Mouse (Mus musculus) MEL (cell line): ENCODE results near the gene Galnt17. TPM values are rescaled to one million over a fixed set of nuclear protein-coding genes. Genes with fewer than 3 reads are reported as not detected.

Experiments used
- DNase-seq: peaks from one replicate; pipeline ENCODE4 v3.0.0; 2011; ENCODE audit warnings: low read depth, low spot score
- H3K27ac ChIP-seq: 2 replicates; pipeline ENCODE4 v1.5.1; 2012; ENCODE audit warnings: low read depth, mild to moderate bottlenecking, control low read depth, low read length, moderate library complexity; ENCODE audit not compliant: control insufficient read depth
- H3K27me3 ChIP-seq, 2 experiments: fragments of 150-350 bp in 1 of 2; sonication (generic) in 1 of 2; 2 replicates each; pipeline ENCODE4 v1.6.1; 2012; ENCODE audit warnings: low read length in 2 of 2, mild to moderate bottlenecking in 2 of 2, improper control_type of control experiment in 1 of 2, moderate library complexity in 1 of 2; ENCODE audit not compliant: insufficient read depth in 2 of 2, control insufficient read depth in 1 of 2
- H3K36me3 ChIP-seq, 2 experiments: 2 replicates each; pipeline ENCODE4 v1.6.1; 2012 to 2014; ENCODE audit warnings: low read length in 2 of 2, improper control_type of control experiment in 1 of 2, inconsistent platforms in 1 of 2, mild to moderate bottlenecking in 1 of 2; ENCODE audit not compliant: insufficient read depth in 2 of 2, control insufficient read depth in 1 of 2
- H3K4me1 ChIP-seq, 2 experiments: fragments of 150-350 bp in 1 of 2; sonication (generic) in 1 of 2; 2 replicates each; pipeline ENCODE4 v1.6.1; 2012; ENCODE audit warnings: low read length in 2 of 2, improper control_type of control experiment in 1 of 2, mild to moderate bottlenecking in 1 of 2; ENCODE audit not compliant: insufficient read depth in 2 of 2, control insufficient read depth in 1 of 2
- H3K4me3 ChIP-seq, 2 experiments: fragments of 150-350 bp in 1 of 2; sonication (generic) in 1 of 2; 2 replicates each; pipeline ENCODE4 v1.5.1; 2012; ENCODE audit warnings: low read depth in 2 of 2, low read length in 2 of 2, mild to moderate bottlenecking in 2 of 2, moderate library complexity in 2 of 2, control low read depth in 1 of 2, improper control_type of control experiment in 1 of 2; ENCODE audit not compliant: control insufficient read depth in 1 of 2, insufficient read depth in 1 of 2
- H3K79me2 ChIP-seq: 2 replicates; pipeline ENCODE4 v1.6.1; 2012; ENCODE audit warnings: mild to moderate bottlenecking, low read length, moderate library complexity; ENCODE audit not compliant: control insufficient read depth, poor library complexity, insufficient read depth
- H3K9ac ChIP-seq: 2 replicates; pipeline ENCODE4 v1.6.1; 2012; ENCODE audit warnings: low read depth, mild to moderate bottlenecking, control low read depth, low read length, moderate library complexity; ENCODE audit not compliant: control insufficient read depth, poor library complexity, severe bottlenecking
- H3K9me3 ChIP-seq: fragments of 150-350 bp; sonication (generic); replicated peaks from 2 replicates; pipeline ENCODE4 v1.6.1; 2012; ENCODE audit warnings: mild to moderate bottlenecking, low read length, improper control_type of control experiment, moderate library complexity; ENCODE audit not compliant: insufficient read depth
- BHLHE40 ChIP-seq: IDR thresholded peaks from 2 replicates; pipeline ENCODE4 v1.6.1; 2012; ENCODE audit warnings: low read depth, mild to moderate bottlenecking, inconsistent platforms, low read length, improper control_type of control experiment, borderline replicate concordance
- CHD2 ChIP-seq: IDR thresholded peaks from 2 replicates; pipeline ENCODE4 v1.6.1; 2011; ENCODE audit warnings: low read length, improper control_type of control experiment
- ELF1 ChIP-seq: IDR thresholded peaks from 2 replicates; pipeline ENCODE4 v1.6.1; 2014; ENCODE audit warnings: low read depth, mild to moderate bottlenecking, inconsistent platforms, low read length, improper control_type of control experiment, moderate library complexity
- EP300 ChIP-seq, 2 experiments: IDR thresholded peaks; 2 replicates each; pipeline ENCODE4 v1.6.1; 2011; ENCODE audit warnings: improper control_type of control experiment in 2 of 2, low read length in 2 of 2, low read depth in 1 of 2, mild to moderate bottlenecking in 1 of 2
- ETS1 ChIP-seq: IDR thresholded peaks from 2 replicates; pipeline ENCODE4 v1.6.1; 2012; ENCODE audit warnings: low read depth, mild to moderate bottlenecking, inconsistent platforms, low read length, improper control_type of control experiment, moderate library complexity
- GABPA ChIP-seq: IDR thresholded peaks from 2 replicates; pipeline ENCODE4 v1.6.1; 2012; ENCODE audit warnings: low read depth, mild to moderate bottlenecking, inconsistent platforms, low read length, improper control_type of control experiment, moderate library complexity
- GATA1 ChIP-seq: IDR thresholded peaks from 2 replicates; pipeline ENCODE4 v1.6.1; 2011; ENCODE audit warnings: low read depth, low read length, improper control_type of control experiment
- KAT2A ChIP-seq: conservative IDR thresholded peaks from 2 replicates; pipeline ENCODE4 v1.6.1; 2012; ENCODE audit warnings: low read depth, low read length, improper control_type of control experiment, inconsistent platforms
- MAFK ChIP-seq: IDR thresholded peaks from 2 replicates; pipeline ENCODE4 v1.6.1; 2011; ENCODE audit warnings: low read depth, mild to moderate bottlenecking, low read length, improper control_type of control experiment, borderline replicate concordance
- MAX ChIP-seq: IDR thresholded peaks from 2 replicates; pipeline ENCODE4 v1.6.1; 2011; ENCODE audit warnings: low read length, improper control_type of control experiment
- MXI1 ChIP-seq: IDR thresholded peaks from 2 replicates; pipeline ENCODE4 v1.6.1; 2011; ENCODE audit warnings: mild to moderate bottlenecking, low read depth, low read length, improper control_type of control experiment
- POLR2A ChIP-seq, 2 experiments: IDR thresholded peaks; 2 replicates each; pipeline ENCODE4 v1.6.1; 2011 to 2012; ENCODE audit warnings: low read length in 2 of 2, mild to moderate bottlenecking in 2 of 2, control low read depth in 1 of 2, improper control_type of control experiment in 1 of 2, low read depth in 1 of 2, moderate library complexity in 1 of 2; ENCODE audit not compliant: control insufficient read depth in 1 of 2, insufficient read depth in 1 of 2, poor library complexity in 1 of 2
- POLR2AphosphoS5 ChIP-seq: IDR thresholded peaks from 2 replicates; pipeline ENCODE4 v1.6.1; 2012; ENCODE audit warnings: low read depth, borderline replicate concordance, mild to moderate bottlenecking, inconsistent platforms, low read length, moderate library complexity, mixed read lengths
- RAD21 ChIP-seq: IDR thresholded peaks from 2 replicates; pipeline ENCODE4 v1.6.1; 2011; ENCODE audit warnings: mild to moderate bottlenecking, low read depth, low read length, improper control_type of control experiment
- SMC3 ChIP-seq: IDR thresholded peaks from 2 replicates; pipeline ENCODE4 v1.6.1; 2011; ENCODE audit warnings: low read depth, low read length, improper control_type of control experiment
- TCF12 ChIP-seq: IDR thresholded peaks from 2 replicates; pipeline ENCODE4 v1.6.1; 2014; ENCODE audit warnings: low read depth, mild to moderate bottlenecking, inconsistent platforms, low read length, improper control_type of control experiment, moderate library complexity
- UBTF ChIP-seq: IDR thresholded peaks from 2 replicates; pipeline ENCODE4 v1.6.1; 2012; ENCODE audit warnings: low read depth, mild to moderate bottlenecking, inconsistent platforms, low read length, improper control_type of control experiment, moderate library complexity, borderline replicate concordance; ENCODE audit not compliant: insufficient read depth
- USF2 ChIP-seq, 2 experiments: IDR thresholded peaks; 2 replicates each; pipeline ENCODE4 v1.6.1; 2011 to 2012; ENCODE audit warnings: improper control_type of control experiment in 2 of 2, low read length in 2 of 2, borderline replicate concordance in 1 of 2, inconsistent platforms in 1 of 2, low read depth in 1 of 2, mild to moderate bottlenecking in 1 of 2; ENCODE audit not compliant: insufficient read depth in 1 of 2
- ZC3H11A ChIP-seq: IDR thresholded peaks from 2 replicates; pipeline ENCODE4 v1.6.1; 2012; ENCODE audit warnings: low read depth, mild to moderate bottlenecking, inconsistent platforms, low read length, improper control_type of control experiment
- ZNF384 ChIP-seq: IDR thresholded peaks from 2 replicates; pipeline ENCODE4 v1.6.1; 2012; ENCODE audit warnings: low read depth, mild to moderate bottlenecking, inconsistent platforms, low read length, improper control_type of control experiment
- polyA plus RNA-seq, 2 experiments: library from polyadenylated mRNA; stranded (reverse) in 1 of 2; unstranded in 1 of 2; fragments of >175 nt in 1 of 2; fragments of >200 nt in 1 of 2; gene quantifications; 2 replicates each; pipeline versions ENCODE4 v1.2.1 to v1.2.4; 2012; ENCODE audit warnings: low replicate concordance in 2 of 2, low read depth in 1 of 2; ENCODE audit not compliant: insufficient read length in 2 of 2, insufficient read depth in 1 of 2, missing spikeins in 1 of 2
- total RNA-seq: library from RNA; depleted of rRNA; stranded (reverse); fragments of 300-350 nt; gene quantifications from 2 replicates; pipeline ENCODE4 v1.2.3, GENCODE M21; 2012

Gene Galnt17
- total and polyA plus RNA-seq, 3 experiments: not detected

DNA sequence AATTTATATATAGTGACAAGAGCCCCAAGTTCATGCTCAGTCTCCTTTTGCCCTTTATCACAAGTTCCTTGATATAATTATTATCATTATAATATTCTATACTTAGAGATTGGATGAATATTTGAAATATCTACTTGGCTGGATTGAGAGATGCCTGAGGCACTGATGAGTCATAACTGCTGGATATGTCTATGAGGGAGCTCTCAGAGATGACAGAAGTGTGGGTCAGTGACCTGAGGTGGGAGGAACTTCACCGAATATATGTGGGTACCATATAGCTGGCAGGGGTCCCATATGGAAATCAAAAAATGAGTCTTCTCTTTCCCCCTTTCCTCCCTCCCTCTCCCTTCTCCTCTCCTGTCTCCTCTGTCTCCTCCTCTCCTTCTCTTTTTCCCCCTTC lies 127.5 kb downstream of the Galnt17 start:
- no peaks in the 10 kb centered on the region; the same call in 1 of the 2 replicates for H3K9me3 ChIP-seq
- H3K36me3 ChIP-seq: no peaks in the 10 kb centered on the region
- no peak overlapping the region for H3K27ac ChIP-seq
- H3K4me3 ChIP-seq: no peak overlapping the region
- H3K27me3 ChIP-seq: no peaks in the 10 kb centered on the region
- H3K9ac ChIP-seq: no peak overlapping the region
- no peak for DNase-seq
- H3K79me2 ChIP-seq: no peaks in the 10 kb centered on the region
- no peak for TF ChIP-seq MAFK
- no peak for TF ChIP-seq ETS1
- TF ChIP-seq POLR2A (IDR thresholded peaks at IDR 0.05; ENCODE audit: control insufficient read depth in 1 of 2, insufficient read depth in 1 of 2, low read depth in 1 of 2, low read length in 2 of 2, poor library complexity in 1 of 2): no peak
- no peak for TF ChIP-seq POLR2AphosphoS5
- TF ChIP-seq TCF12: no peak
- no peak for TF ChIP-seq UBTF
- TF ChIP-seq EP300 (IDR thresholded peaks at IDR 0.05; ENCODE audit: low read depth in 1 of 2, low read length in 2 of 2): no peak
- TF ChIP-seq CHD2: no peak
- H3K4me1 ChIP-seq: no peaks in the 10 kb centered on the region

DNA sequence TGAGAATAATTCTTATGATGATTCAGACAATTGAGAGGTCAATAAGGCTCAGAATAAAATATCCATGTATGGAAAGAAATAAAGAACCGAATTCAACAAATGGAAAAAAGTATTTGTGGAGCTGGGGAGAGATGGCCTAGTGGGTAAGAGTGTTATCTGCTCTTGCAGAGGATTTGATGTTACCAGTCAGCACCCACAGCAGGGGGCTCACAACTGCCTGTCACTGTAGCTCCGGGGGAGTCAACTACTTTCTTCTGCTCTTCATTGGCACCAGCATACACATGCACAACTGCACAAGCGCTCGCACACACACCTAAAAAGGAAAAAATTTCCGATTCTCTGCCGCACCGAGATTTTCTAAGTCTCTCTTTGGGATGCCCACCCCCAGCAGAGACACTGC lies 130.4 kb downstream of the Galnt17 start:
- Histone ChIP-seq H3K27ac (no peak overlapping the region), H3K4me3 (no peak overlapping the region), H3K9ac (no peak overlapping the region), H3K27me3 (no peaks in the 10 kb centered on the region), H3K79me2 (no peaks in the 10 kb centered on the region), H3K4me1 (no peaks in the 10 kb centered on the region), H3K36me3 (no peaks in the 10 kb centered on the region), H3K9me3 (no peaks in the 10 kb centered on the region)
- TF ChIP-seq ZNF384 (no peak), POLR2AphosphoS5 (no peak), ZC3H11A (no peak), SMC3 (no peak)
- no peak for DNase-seq

GRCm38 (mm10) chr5:131177168-131177567 lies 131.1 kb downstream of the Galnt17 start:
- Histone ChIP-seq H3K27ac (no peak overlapping the region), H3K4me1 (no peaks in the 10 kb centered on the region), H3K4me3 (no peak overlapping the region), H3K9ac (no peak overlapping the region), H3K79me2 (no peaks in the 10 kb centered on the region), H3K36me3 (no peaks in the 10 kb centered on the region)
- no peak for DNase-seq
- TF ChIP-seq MAFK (no peak), ELF1 (no peak), KAT2A (no peak), GABPA (no peak), GATA1 (no peak), SMC3 (no peak), MAX (no peak), TCF12 (no peak), RAD21 (no peak), USF2 (IDR thresholded peaks at IDR 0.05; ENCODE audit: borderline replicate concordance in 1 of 2, insufficient read depth in 1 of 2, low read depth in 1 of 2, low read length in 2 of 2) (no peak), ETS1 (no peak), BHLHE40 (no peak), MXI1 (no peak)
- TF ChIP-seq, all 39 proteins: peak for 0
- Histone ChIP-seq H3K27me3 (no peaks in the 10 kb centered on the region), H3K9me3 (no peaks in the 10 kb centered on the region)
